Mouse (Mus musculus) urinary bladder, postnatal 4 days (tissue): ENCODE results near the gene 4921511M17Rik.
A peak's percentile ranks its signal among the peaks of the same experiment; 100 is the strongest.
"Not testable (repeated sequence)": the region's sequence is repeated elsewhere in the genome, so short reads cannot be mapped to it uniquely, and the experiment has no call there.

Experiments used
- DNase-seq, 2 experiments: peaks; one replicate each; pipeline ENCODE4 v3.0.0; 2021 to 2022; ENCODE audit warnings: low spot score in 2 of 2

The 4921511M17Rik gene

GRCm38 (mm10) chrX:154033727-154034126, at the start of gene 4921511M17Rik:
4921511M17Rik (minus strand) TSS chrX:154033827.
- not testable (repeated sequence) for DNase-seq

DNA sequence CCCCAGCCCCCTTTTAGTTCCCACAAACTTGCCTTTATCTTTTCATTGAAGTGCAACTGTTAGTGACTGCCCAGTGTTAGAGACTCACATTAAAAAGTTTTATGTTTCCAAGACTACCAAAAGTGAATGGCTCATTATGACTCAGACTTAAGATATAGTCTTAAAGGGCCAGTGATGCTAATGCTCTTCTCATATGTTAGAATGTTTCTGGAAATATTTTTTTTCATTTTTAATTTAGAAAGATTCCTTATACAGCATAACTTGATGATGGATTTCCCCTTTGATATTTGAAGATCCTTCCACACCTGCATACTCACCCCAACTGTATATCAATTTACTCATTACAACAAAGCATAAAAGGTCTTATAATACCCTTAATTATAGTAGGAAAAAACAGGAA, 21.3 kb upstream of the 4921511M17Rik start, which contains the start of gene Gm10057:
Gene Gm10057 (minus strand): TSS at position 101 of the 400 bp plus-strand sequence.
- DNase-seq, result not testable (repeated sequence)

DNA sequence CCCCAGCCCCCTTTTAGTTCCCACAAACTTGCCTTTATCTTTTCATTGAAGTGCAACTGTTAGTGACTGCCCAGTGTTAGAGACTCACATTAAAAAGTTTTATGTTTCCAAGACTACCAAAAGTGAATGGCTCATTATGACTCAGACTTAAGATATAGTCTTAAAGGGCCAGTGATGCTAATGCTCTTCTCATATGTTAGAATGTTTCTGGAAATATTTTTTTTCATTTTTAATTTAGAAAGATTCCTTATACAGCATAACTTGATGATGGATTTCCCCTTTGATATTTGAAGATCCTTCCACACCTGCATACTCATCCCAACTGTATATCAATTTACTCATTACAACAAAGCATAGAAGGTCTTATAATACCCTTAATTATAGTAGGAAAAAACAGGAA, 21.1 kb downstream of the 4921511M17Rik start, which contains the start of gene Samt1:
Gene Samt1 (minus strand): TSS at position 101 of the 400 bp plus-strand sequence.
- not testable (repeated sequence) for DNase-seq

DNA sequence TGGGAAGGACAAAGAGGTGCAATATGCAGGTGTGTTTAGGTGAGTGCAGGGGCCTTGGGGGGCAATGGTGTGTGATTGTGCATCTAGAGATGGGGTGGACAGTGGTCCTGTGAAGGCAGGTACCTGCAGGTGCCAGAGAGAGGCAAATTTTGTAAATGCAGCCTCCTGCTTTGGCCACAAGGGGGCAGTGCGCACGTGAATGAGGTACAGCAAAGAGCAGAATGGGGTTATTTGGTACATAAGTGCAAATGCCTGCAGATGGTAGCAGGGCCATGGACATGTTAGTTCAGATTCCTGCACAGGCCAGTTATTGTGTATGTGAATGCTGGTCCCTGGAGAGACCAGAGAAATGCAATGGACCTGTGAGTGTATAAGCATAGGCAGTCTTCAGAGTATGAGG, 56.7 kb downstream of the 4921511M17Rik start:
- DNase-seq, result not testable (repeated sequence)

GRCm38 (mm10) chrX:153976467-153976866, 57.2 kb downstream of the 4921511M17Rik start:
- peak in 1 of 2 experiments; percentile 57 for DNase-seq

- peak in 1 of 2 experiments; percentile 54 for DNase-seq
These were observed 59.2 kb downstream of the 4921511M17Rik start for GRCm38 (mm10) chrX:153974450-153974849.
